Mouse (Mus musculus) ES-CJ7 (cell line): ENCODE results near the gene Ehd4.

ENCODE experiments used
- DNase-seq: peaks from one replicate; pipeline ENCODE4 v3.0.0; 2011; ENCODE audit warnings: low read depth, low spot score

Ehd4 gene

GRCm38 (mm10) chr2:120144390-120144789, 10.0 kb downstream of the Ehd4 start:
- no peak for DNase-seq

GRCm38 (mm10) chr2:120142336-120142735, 12.1 kb downstream of the Ehd4 start:
- no peak for DNase-seq

- no peak for DNase-seq
These were observed 12.7 kb downstream of the Ehd4 start for GRCm38 (mm10) chr2:120141671-120142070.

GRCm38 (mm10) chr2:120140326-120140725, 14.1 kb downstream of the Ehd4 start:
- DNase-seq = no peak

- DNase-seq = no peak
These were observed 15.3 kb downstream of the Ehd4 start for GRCm38 (mm10) chr2:120139091-120139490.

- no peak for DNase-seq
These were observed 17.1 kb downstream of the Ehd4 start for GRCm38 (mm10) chr2:120137281-120137680.

GRCm38 (mm10) chr2:120134453-120135075, 19.8 kb downstream of the Ehd4 start:
- DNase-seq = no peak

GRCm38 (mm10) chr2:120131881-120132280, 22.5 kb downstream of the Ehd4 start:
- DNase-seq = no peak

- no peak for DNase-seq
These were observed 25.0 kb downstream of the Ehd4 start for GRCm38 (mm10) chr2:120129252-120129908.

- DNase-seq = no peak
These were observed 25.8 kb downstream of the Ehd4 start for GRCm38 (mm10) chr2:120128611-120129051.

GRCm38 (mm10) chr2:120128011-120128410, 26.4 kb downstream of the Ehd4 start:
- DNase-seq = no peak

- no peak for DNase-seq
These were observed 27.5 kb downstream of the Ehd4 start for GRCm38 (mm10) chr2:120126901-120127300.

GRCm38 (mm10) chr2:120126408-120126807, 28.0 kb downstream of the Ehd4 start:
- DNase-seq = no peak

- DNase-seq = no peak
These were observed 28.9 kb downstream of the Ehd4 start for GRCm38 (mm10) chr2:120125461-120125860.

GRCm38 (mm10) chr2:120124946-120125345, 29.5 kb downstream of the Ehd4 start:
- no peak for DNase-seq

- DNase-seq = no peak
These were observed 30.3 kb downstream of the Ehd4 start for GRCm38 (mm10) chr2:120124096-120124495.

- no peak for DNase-seq
These were observed 31.4 kb downstream of the Ehd4 start for GRCm38 (mm10) chr2:120122983-120123382.

- no peak for DNase-seq
These were observed 37.1 kb downstream of the Ehd4 start for GRCm38 (mm10) chr2:120117346-120117745.

- no peak for DNase-seq
These were observed 38.0 kb downstream of the Ehd4 start for GRCm38 (mm10) chr2:120116362-120116761.

GRCm38 (mm10) chr2:120114977-120115376, 39.4 kb downstream of the Ehd4 start:
- DNase-seq = no peak

GRCm38 (mm10) chr2:120113963-120114362, 40.4 kb downstream of the Ehd4 start:
- DNase-seq = no peak

- no peak for DNase-seq
These were observed 40.9 kb downstream of the Ehd4 start for GRCm38 (mm10) chr2:120113476-120113875.

GRCm38 (mm10) chr2:120111596-120111995, 42.8 kb downstream of the Ehd4 start:
- no peak for DNase-seq
